Mouse (Mus musculus): ENCODE measurements around the gene Il17ra. TPM values are rescaled to one million over a fixed set of nuclear protein-coding genes. Genes with fewer than 3 reads are reported as not detected.

Il17ra gene
- polyA plus RNA-seq, 1 experiment: 36.1 TPM

DNA sequence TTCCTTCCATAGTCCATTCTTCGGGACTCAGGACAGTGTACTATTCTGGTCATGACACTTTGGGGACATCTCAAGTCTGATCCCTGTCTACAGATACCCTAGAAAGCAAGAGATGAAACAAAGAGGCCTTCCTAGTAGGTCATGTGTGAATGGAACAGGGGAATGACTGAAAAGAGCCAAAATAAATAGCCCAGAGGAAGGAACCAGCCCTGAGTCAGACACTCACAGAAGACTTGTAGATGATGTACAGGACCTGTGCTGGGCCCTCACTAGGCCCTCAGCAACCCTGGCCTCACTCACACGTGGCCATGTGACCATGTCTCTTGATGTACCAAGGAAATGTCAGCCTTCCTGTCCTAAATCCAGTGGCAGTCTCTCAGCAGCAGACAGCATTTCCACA, 26.4 kb downstream of the Il17ra start:
- Histone ChIP-seq H3K27ac (ENCODE audit: insufficient read depth, low read depth, low read length) (no peak overlapping the region), H3K27me3 (replicated peaks; ENCODE audit: control insufficient read depth, insufficient read depth, low read length) (peaks cover 11% of the 10 kb centered on the region), H3K36me3 (ENCODE audit: control insufficient read depth, insufficient read depth, low read length) (no peaks in the 10 kb centered on the region), H3K4me3 (ENCODE audit: insufficient read depth, low read depth, low read length) (no peak overlapping the region), H3K4me1 (ENCODE audit: control insufficient read depth, insufficient read depth, low read length) (no peaks in the 10 kb centered on the region)
- no peak for DNase-seq
- TF ChIP-seq POLR2A (IDR thresholded peaks at IDR 0.05; ENCODE audit: low read depth, low read length): no peak
- TF ChIP-seq CTCF (conservative IDR thresholded peaks at IDR 0.05; ENCODE audit: insufficient read depth, insufficient read length, low read depth, low read length): no peak
- 68% methylated on average over 2 of the region's 2 CpGs for WGBS

DNA sequence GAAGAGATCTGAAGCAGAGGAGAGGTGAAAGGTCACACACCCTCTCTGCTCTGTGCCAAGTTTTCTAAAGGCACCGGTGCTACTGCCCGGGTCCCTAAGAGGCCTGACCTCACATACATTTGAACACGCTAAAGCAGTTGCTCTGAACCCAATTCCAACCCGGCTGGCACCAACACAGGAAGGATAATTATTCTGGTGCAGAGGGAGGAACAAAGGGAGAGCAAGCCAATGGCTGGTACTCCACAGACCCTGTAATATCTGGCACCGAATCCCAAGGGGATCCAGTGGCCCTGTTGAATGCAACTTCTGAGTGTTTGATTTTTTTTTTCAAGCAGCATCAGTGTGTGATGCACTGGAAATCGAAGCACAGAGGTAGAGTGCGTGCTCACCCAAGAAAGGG, 28.0 kb downstream of the Il17ra start:
- WGBS: 70% methylated on average over 7 of the region's 7 CpGs
- Histone ChIP-seq H3K4me1 (ENCODE audit: control insufficient read depth, insufficient read depth, low read length) (no peaks in the 10 kb centered on the region), H3K27ac (ENCODE audit: insufficient read depth, low read depth, low read length) (no peak overlapping the region), H3K4me3 (ENCODE audit: insufficient read depth, low read depth, low read length) (no peak overlapping the region), H3K36me3 (ENCODE audit: control insufficient read depth, insufficient read depth, low read length) (no peaks in the 10 kb centered on the region), H3K27me3 (replicated peaks; ENCODE audit: control insufficient read depth, insufficient read depth, low read length) (peaks cover 11% of the 10 kb centered on the region)
- DNase-seq: no peak
- TF ChIP-seq CTCF (conservative IDR thresholded peaks at IDR 0.05; ENCODE audit: insufficient read depth, insufficient read length, low read depth, low read length): no peak
- TF ChIP-seq POLR2A (IDR thresholded peaks at IDR 0.05; ENCODE audit: low read depth, low read length): no peak

DNA sequence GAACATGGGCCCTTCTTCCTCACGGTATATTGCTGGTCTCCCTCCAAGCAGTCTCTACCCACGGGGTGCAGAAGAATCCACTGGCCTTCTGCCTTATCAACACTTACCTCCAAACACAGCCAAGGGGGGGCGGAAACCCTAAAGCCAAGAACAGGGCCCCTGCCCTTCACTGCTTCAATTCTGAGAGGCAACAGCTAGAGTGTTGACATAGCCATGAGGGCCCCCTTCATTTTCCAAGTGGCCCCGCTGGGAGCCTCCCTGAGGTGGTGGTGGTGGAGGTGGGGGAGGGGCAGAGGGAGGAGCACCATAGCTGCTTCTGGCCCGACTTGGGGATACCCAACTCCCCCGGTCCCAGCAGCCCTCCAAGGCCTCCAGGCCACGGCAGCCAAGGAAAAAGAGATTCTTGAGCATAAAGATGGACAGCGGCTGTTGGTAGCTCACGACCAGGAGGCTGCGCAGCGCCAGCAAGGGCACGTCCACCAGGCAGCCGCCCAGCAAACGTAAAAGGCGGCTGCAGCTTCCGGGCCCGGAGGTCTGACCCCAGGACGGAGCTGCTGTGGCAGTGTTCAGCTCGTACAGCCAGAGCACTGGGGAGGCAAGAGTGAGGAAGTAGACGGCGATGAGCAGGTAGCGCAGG, 28.9 kb downstream of the Il17ra start:
- peaks cover 11% of the 10 kb centered on the region for H3K27me3 ChIP-seq (replicated peaks; ENCODE audit: control insufficient read depth, insufficient read depth, low read length)
- 17% methylated on average over 22 of the region's 22 CpGs for WGBS

GRCm38 (mm10) chr6:120492499-120493373, 29.7 kb downstream of the Il17ra start:
- DNase-seq: no peak
- Histone ChIP-seq H3K27me3 (replicated peaks; ENCODE audit: control insufficient read depth, insufficient read depth, low read length) (peaks cover 11% of the 10 kb centered on the region), H3K27ac (ENCODE audit: insufficient read depth, low read depth, low read length) (no peak overlapping the region), H3K36me3 (ENCODE audit: control insufficient read depth, insufficient read depth, low read length) (no peaks in the 10 kb centered on the region), H3K4me1 (ENCODE audit: control insufficient read depth, insufficient read depth, low read length) (no peaks in the 10 kb centered on the region), H3K4me3 (ENCODE audit: insufficient read depth, low read depth, low read length) (peak overlapping the region; percentile 42)
- TF ChIP-seq POLR2A (IDR thresholded peaks at IDR 0.05; ENCODE audit: low read depth, low read length) (no peak), CTCF (conservative IDR thresholded peaks at IDR 0.05; ENCODE audit: insufficient read depth, insufficient read length, low read depth, low read length) (no peak)
- WGBS: 2% methylated on average over 89 of the region's 95 CpGs

More for the DNA sequence above, 28.9 kb downstream of the Il17ra start:
- TF ChIP-seq CTCF (conservative IDR thresholded peaks at IDR 0.05; ENCODE audit: insufficient read depth, insufficient read length, low read depth, low read length) (no peak), POLR2A (IDR thresholded peaks at IDR 0.05; ENCODE audit: low read depth, low read length) (no peak)
- no peak for DNase-seq
- Histone ChIP-seq H3K36me3 (ENCODE audit: control insufficient read depth, insufficient read depth, low read length) (no peaks in the 10 kb centered on the region), H3K4me1 (ENCODE audit: control insufficient read depth, insufficient read depth, low read length) (no peaks in the 10 kb centered on the region), H3K27ac (ENCODE audit: insufficient read depth, low read depth, low read length) (no peak overlapping the region), H3K4me3 (ENCODE audit: insufficient read depth, low read depth, low read length) (peak overlapping the region; percentile 17; the same call in 1 of the 2 replicates)

GRCm38 (mm10) chr6:120493374-120494181, 30.5 kb downstream of the Il17ra start, which contains the start of gene Tmem121b:
Gene Tmem121b (minus strand): TSS chr6:120493807.
- H3K36me3 ChIP-seq (ENCODE audit: control insufficient read depth, insufficient read depth, low read length): no peaks in the 10 kb centered on the region
- H3K27me3 ChIP-seq (replicated peaks; ENCODE audit: control insufficient read depth, insufficient read depth, low read length): peaks cover 11% of the 10 kb centered on the region
- peak within 1 kb of the TSS; percentile 42 for H3K4me3 ChIP-seq (ENCODE audit: insufficient read depth, low read depth, low read length)
- TF ChIP-seq POLR2A (IDR thresholded peaks at IDR 0.05; ENCODE audit: low read depth, low read length) (no peak), CTCF (conservative IDR thresholded peaks at IDR 0.05; ENCODE audit: insufficient read depth, insufficient read length, low read depth, low read length) (no peak)
- no peak for DNase-seq
- H3K27ac ChIP-seq (ENCODE audit: insufficient read depth, low read depth, low read length): no peak within 1 kb of the TSS
- 2% methylated on average over 78 of the region's 84 CpGs for WGBS
- no peaks in the 10 kb centered on the region for H3K4me1 ChIP-seq (ENCODE audit: control insufficient read depth, insufficient read depth, low read length)

DNA sequence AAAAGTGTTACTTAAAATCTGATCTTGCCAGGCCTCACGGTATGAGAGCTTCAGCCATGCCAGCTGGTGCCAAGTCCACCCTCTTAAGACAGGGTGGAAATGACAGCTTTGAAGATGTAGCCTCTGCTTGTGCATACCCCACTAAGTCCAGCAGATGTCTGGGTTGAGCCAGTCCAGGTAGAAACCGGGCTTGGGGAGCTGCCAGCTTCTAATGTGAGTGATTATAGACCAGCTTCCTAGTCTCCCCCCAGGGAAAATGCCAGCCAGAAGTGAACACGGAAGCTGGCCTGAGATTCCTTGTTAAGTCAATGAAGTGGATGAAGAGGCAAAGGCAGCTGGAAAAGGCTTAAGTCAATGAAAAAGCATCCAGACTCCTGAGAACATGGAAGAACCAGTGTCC, 33.5 kb downstream of the Il17ra start:
- 42% methylated on average over 3 of the region's 3 CpGs for WGBS
- H3K4me3 ChIP-seq (ENCODE audit: insufficient read depth, low read depth, low read length): no peak overlapping the region
- no peaks in the 10 kb centered on the region for H3K4me1 ChIP-seq (ENCODE audit: control insufficient read depth, insufficient read depth, low read length)
- no peak for DNase-seq
- no peaks in the 10 kb centered on the region for H3K36me3 ChIP-seq (ENCODE audit: control insufficient read depth, insufficient read depth, low read length)
- H3K27me3 ChIP-seq (replicated peaks; ENCODE audit: control insufficient read depth, insufficient read depth, low read length): peaks cover 11% of the 10 kb centered on the region
- no peak overlapping the region for H3K27ac ChIP-seq (ENCODE audit: insufficient read depth, low read depth, low read length)
- TF ChIP-seq POLR2A (IDR thresholded peaks at IDR 0.05; ENCODE audit: low read depth, low read length) (no peak), CTCF (conservative IDR thresholded peaks at IDR 0.05; ENCODE audit: insufficient read depth, insufficient read length, low read depth, low read length) (no peak)
